Mouse (Mus musculus) ES-Bruce4 (cell line): ENCODE measurements around the gene Glis1.
A peak's percentile ranks its signal among the peaks of the same experiment; 100 is the strongest.

Experiments
- CTCF ChIP-seq: IDR thresholded peaks from one replicate; pipeline ENCODE4 v1.8.1; 2011; ENCODE audit warnings: low read depth, low read length
- EP300 ChIP-seq: IDR thresholded peaks from 2 replicates; pipeline ENCODE4 v1.6.1; 2011; ENCODE audit warnings: low read depth, low read length; ENCODE audit not compliant: insufficient read depth
- POLR2A ChIP-seq: IDR thresholded peaks from one replicate; pipeline ENCODE4 v1.8.1; 2011; ENCODE audit warnings: low read length; ENCODE audit not compliant: insufficient read depth

DNA sequence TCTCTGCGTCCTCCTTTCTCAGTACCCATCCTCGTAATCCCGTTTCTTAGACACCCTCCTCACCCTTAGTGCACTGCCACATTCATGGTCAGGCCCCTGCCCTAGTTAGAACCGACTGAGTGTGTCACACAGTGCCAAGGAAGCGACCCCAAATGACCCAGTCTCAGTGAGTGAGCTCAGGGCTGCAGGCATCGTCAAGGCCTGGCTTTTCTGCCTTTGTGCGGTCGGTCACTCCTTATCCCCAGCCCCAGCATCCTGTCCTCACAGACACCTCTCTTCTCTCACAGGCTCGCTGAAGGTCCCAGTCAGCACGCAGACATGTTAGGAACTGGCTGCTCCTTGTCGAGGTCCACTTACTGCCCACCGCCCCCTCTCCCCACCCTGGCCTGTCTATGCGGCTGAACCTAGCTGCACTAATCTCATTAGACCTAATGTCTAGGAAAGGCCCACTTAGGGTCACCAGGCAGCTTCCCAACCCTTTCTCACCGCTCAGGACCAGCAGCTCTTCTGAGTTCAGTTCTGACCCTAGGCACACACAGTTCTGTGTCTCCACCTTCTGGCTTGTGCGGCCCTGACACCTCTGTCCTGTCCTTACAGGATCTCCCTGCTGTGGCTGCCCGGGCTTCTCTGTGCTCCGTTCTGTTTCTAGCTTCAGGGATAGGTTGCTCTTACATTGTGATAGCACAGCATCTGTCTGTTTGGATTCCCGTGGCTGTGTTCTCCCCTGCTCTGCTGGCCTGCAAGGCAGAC, 18.1 kb downstream of the Glis1 start:
- TF ChIP-seq CTCF (peak; percentile 46), POLR2A (no peak), EP300 (no peak)
